Mouse (Mus musculus): ENCODE results near the gene Eif2b5.

DNA sequence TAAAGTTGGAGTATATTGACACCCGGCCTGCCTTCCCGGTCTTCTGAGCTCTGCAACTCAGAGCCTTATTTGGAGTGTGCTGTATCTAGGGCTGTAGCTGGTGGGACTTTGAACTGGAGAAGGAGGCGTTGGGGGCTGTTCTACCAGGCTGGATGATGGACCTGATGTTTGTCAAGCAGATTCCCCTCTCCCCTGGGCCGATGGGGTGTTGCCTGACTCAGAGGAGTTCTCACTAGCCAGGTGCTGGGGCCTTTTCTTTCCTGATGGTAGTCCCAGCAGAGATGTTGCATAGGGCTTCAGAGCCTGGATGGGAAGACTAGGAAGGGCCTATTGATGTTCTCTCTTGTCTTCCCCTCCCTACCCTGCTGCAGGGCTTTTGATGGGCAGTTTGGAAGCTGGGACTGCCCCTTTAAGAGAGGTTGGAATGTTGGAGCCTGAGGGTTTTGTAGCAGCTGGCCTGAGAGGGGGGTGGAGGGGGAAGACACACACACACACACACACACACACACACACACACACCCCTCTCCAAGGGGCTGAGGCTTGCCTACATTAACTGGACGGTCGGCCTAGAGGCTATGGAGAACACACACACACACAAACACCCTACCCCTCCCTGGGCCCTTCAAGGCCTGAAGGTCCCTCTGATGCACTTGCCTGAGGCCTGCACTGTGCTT, 19.2 kb downstream of the Eif2b5 start:
- no peak for TF ChIP-seq CTCF (IDR thresholded peaks at IDR 0.05; ENCODE audit: control insufficient read depth, insufficient read depth, insufficient replicate concordance, low read depth, low read length)
- no peak for TF ChIP-seq POLR2A (IDR thresholded peaks at IDR 0.05; ENCODE audit: control insufficient read depth, low read depth, low read length)

Measured in testis, adult 2 months (tissue).